Mouse (Mus musculus): ENCODE measurements around the gene Acot7.

GRCm38 (mm10) chr4:152296874-152297861 lies 119.2 kb downstream of the Acot7 start, which contains the start of gene Icmt:
- TF ChIP-seq CTCF (IDR thresholded peaks at IDR 0.05; ENCODE audit: low read depth) (no peak), EP300 (IDR thresholded peaks at IDR 0.05; ENCODE audit: low read depth) (no peak; the same call in 1 of the 2 replicates)
